Mouse (Mus musculus): Measurements from ENCODE around the gene Olfr509. TPM values are rescaled to one million over a fixed set of nuclear protein-coding genes. Genes with fewer than 3 reads are reported as not detected.

Olfr509 gene
- total RNA-seq (2023): not detected

DNA sequence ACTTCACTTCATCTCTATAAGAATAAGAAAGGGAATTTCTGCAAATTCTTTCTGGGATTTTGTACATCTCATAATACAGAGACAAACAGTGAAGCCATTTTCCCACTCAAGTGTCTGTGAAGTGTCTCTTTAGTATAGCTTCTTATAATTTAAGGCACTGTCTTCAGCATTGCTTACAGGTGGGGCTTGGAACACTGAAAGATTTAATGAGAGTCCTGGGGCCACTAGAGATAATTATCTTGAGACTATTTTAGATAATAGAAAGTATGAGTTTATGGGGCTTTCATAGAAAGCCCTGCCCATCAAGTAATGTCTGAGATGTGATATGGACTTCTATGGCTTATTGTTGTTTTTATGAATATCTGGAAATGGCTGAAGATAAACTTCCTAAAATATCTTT, at the start of gene Olfr509:
Gene Olfr509 (minus strand): TSS at position 101 of the 400 bp plus-strand sequence.

DNA sequence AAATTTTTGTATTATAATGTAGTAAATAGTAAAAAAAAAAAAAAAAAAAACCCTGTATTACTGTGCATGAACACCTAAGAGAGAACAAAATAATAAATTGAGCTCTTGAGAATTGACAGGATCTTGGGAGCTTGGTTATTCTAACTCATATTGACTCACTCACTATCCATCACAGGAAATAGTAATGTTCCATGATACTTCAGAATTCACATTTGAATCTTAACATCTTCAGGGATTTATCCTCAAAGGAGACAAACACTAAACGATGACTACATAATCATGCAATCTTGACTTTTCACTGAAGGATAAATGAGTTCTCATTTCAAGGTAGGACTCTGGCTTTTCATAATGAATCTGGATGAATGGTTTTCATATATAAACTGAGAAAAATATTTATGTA, 14.4 kb upstream of the Olfr509 start, which contains the start of gene Olfr510:
Gene Olfr510 (plus strand): TSS at position 301 of the 400 bp plus-strand sequence.

DNA sequence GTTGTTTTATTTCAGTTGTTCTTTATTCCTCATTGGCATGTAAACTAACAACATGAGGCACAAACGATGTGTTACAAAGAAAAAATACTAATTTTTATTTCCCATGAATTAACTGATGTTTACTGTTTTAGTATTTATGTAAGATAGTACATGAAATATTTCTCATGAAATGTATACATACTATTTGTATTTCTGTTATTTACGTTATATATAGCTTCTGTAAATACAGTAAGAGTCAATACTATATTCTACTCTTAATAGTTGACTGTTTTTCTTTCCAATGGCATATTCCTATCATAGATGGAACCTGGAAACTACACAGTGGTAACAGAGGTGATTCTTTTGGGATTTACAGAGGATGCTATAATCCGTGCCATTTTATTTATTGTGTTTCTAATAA, 22.0 kb downstream of the Olfr509 start, which contains the start of gene Olfr508:
Gene Olfr508 (plus strand): TSS at position 301 of the 400 bp plus-strand sequence.

DNA sequence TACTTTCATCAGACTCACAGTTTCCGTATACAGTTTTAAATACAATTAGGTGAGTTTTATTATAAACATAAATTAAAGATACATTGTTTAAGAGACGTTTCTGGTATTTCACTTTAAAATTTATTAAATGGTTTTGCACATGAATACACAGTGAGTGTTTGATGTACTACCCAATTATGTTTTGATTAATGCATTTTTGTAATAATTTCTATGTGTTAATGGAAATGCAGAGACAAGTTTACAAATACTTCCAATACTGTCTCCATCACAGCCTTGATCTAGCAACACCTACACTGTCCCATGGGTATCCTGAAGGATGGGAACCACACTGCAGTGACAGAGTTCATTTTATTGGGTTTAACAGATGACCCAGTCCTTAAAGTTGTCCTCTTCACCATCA, 30.2 kb downstream of the Olfr509 start, which contains the start of gene Olfr507:
Gene Olfr507 (plus strand): TSS at position 301 of the 400 bp plus-strand sequence.

DNA sequence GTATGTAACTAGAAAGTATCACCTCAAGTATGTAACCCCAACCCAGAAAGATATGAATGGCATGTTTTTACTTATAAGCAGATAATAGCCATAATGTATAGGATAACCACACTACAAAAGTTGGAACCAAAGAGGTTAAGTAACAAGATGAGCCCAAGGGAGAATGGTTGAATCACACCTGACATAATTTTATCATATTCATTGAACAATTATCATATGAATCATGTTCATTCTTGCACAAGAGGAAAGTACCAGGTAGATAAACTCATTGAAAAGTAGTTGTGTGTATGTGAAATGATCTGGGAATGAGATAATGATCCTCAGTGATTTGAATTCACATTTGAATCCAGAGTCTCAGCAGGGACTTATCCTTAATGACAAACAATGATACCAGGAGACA, 41.2 kb downstream of the Olfr509 start, which contains the start of gene Olfr506:
Gene Olfr506 (plus strand): TSS at position 301 of the 400 bp plus-strand sequence.

Other genes starting within 250 kb of the Olfr509 start
- not detected for gene Olfr497, start 231.5 kb downstream of the Olfr509 start, total RNA-seq (2023)
- not detected for gene Olfr498, start 186.6 kb downstream of the Olfr509 start, total RNA-seq (2023)
- not detected for gene Olfr502, start 126.8 kb downstream of the Olfr509 start, total RNA-seq (2023)
- not detected for gene Olfr503, start 107.4 kb downstream of the Olfr509 start, total RNA-seq (2023)
- not detected for gene Olfr504, start 86.1 kb downstream of the Olfr509 start, total RNA-seq (2023)
- not detected for gene Olfr506, start 41.1 kb downstream of the Olfr509 start, total RNA-seq (2023)
- not detected for gene Olfr507, start 30.1 kb downstream of the Olfr509 start, total RNA-seq (2023)
- not detected for gene Olfr508, start 21.9 kb downstream of the Olfr509 start, total RNA-seq (2023)
- gene Olfr510, start 14.5 kb upstream of the Olfr509 start, total RNA-seq (2023): not detected
- not detected for gene Olfr512, start 61.4 kb upstream of the Olfr509 start, total RNA-seq (2023)
- not detected for gene Olfr513, start 99.1 kb upstream of the Olfr509 start, total RNA-seq (2023)
- not detected for gene Olfr514, start 174.1 kb upstream of the Olfr509 start, total RNA-seq (2023)
- gene Olfr516, start 198.6 kb upstream of the Olfr509 start, total RNA-seq (2023): not detected
- not detected for gene Olfr517, start 220.5 kb upstream of the Olfr509 start, total RNA-seq (2023)
- gene Olfr518, start 233.1 kb upstream of the Olfr509 start, total RNA-seq (2023): not detected
- gene Olfr519, start 242.5 kb upstream of the Olfr509 start, total RNA-seq (2023): not detected